Mouse (Mus musculus) retina, adult 2 months (tissue): ENCODE results near the gene Wnt7a.

Experiments used
- DNase-seq: peaks from one replicate; pipeline ENCODE4 v3.0.0-alpha.2; 2012; ENCODE audit warnings: low read depth, low spot score

The Wnt7a gene

GRCm38 (mm10) chr6:91410961-91411368, at the start of gene Wnt7a:
TSS of gene Wnt7a (minus strand) at chr6:91411363.
- DNase-seq, result no peak

DNA sequence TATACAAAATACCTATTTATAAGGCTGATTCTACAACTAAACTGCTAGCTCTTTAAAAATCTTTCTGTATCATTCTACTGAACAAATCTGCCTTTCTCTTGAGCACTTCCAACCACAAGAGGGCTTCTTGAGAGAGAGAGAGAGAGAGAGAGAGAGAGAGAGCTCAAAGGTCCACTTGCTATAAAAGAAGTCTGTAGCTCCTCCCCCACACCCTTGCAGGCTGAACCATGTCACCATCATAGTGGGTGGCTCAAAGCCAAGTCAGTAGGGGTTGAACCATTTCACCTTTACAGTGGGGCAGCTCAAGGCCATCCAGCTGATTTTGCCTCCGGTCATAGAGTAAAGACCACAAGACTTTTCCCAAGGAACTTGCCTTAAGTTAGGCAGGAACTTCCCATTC, 48.3 kb upstream of the Wnt7a start:
- DNase-seq, result no peak

DNA sequence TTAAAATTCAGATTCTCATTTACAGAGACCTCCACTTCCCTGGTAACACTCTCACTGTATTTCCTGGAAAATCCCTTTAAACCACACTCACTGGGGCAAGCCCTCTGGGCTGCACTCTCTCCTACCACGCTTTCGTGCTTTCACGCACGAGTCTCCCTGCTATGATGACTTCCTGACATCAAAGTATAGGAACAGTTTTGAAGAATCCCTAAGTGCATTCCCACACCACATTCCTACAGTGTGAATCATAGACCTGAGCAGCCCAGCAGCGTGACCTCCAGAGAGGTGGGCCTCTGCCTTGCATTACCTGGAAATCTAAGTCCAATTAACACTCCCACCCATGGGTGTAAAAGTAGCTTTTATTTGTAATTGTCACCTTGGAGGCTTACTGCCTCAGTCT, 43.4 kb upstream of the Wnt7a start:
- DNase-seq, result no peak

DNA sequence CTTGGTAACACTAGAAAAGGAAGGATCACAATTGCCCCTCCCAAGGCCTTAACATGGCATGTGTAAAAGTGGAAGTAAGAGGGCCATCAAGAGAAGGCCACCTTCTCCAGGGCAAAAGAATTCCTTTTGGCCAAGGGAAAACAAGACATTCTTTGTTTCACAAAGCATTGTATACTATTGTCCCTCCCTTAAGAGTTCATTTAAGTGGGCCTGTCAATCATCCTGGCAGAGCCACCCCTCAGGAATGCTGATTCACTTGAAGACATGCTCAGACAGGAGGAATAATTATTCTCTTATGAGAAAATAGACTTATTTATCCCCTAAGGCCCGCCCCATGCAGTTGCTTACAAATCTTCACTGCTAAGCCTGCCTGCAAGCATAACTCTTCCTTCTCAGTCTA, 40.9 kb upstream of the Wnt7a start:
- DNase-seq, result no peak

DNA sequence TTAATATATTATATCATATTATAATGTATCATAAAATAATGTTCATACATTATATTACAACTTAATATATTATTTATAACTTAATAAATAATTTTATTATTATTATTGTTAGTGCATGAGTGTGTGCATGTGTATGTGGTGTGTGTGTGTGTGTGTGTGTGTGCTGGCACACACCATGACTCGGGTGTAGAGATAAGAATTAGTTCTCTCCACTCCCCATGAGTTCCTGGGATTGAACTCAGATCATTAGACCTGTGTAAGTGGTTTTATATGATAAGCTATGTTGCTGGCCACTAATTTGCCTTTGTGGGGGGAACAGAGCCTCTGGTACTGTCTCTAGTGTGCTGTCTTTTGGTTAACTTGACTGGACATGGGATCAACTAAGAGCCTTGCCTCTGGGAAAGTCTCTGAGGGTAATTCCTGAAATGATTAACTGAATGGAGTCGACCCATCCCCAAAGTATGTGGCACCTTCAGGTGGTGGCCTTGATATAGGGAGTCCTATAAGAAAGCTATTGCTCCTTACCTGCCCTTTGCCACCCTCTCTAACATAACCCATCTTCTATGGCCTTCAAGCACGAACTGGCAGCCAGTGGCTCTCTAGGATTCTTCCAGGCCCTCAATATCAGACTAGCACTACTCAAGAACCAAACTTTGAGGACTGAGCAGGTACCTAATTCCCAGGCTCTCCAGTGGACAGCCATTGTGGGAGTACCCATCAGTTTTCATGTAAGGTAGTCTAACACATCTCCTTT, 38.5 kb upstream of the Wnt7a start:
- DNase-seq, result no peak

DNA sequence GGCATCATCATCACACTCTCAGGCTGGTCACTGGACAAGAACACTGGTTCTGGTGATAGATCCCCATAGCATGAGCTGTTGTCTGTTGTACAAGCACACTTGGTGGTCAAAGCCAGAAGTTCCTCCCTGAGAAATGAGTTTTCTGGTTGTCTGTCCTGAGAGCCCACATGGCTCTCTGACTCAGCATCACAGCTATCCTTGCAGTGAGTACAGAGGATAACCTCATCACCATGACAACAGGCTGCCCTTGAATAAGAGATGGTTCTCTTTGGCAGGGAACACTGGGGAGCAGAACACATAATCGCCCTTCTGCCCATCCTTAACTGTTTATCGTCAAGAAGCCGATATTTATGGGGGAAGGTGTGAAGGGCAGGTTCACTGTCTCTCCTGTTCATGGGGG, 34.2 kb upstream of the Wnt7a start:
- DNase-seq, result no peak

GRCm38 (mm10) chr6:91441145-91441662, 30.0 kb upstream of the Wnt7a start:
- no peak for DNase-seq

DNA sequence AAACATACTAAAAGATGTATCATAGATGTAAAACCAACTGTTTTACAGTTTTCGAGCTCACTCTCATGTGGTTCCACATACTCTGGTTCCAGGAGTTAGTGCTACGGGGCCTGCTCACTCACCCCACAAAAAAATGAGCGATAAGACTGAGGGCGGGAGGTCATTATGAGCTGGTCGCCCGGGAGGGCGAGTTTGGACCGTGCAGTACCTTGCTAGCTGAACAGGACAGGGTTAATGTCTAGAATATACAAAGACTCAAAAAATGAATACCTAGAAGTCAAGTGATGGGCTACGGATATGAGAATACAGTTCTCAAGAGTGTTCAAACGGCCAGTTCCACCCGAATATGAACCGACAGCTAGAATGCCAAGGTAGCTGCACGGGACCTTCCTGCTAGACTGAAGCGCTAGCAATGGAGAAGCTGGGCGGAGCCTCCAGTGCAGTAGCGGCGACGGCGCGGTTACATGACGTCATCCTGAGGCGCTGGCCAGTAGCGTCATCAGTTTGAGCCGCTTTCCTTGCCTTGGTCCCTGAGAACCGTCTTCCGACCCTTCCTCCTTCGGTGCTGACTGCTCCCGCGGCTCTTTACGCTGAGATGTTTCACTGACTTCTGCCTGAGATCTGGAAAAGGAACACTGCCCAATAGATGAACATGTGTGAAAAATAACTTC, 29.4 kb upstream of the Wnt7a start:
- DNase-seq, result peak; percentile 92

DNA sequence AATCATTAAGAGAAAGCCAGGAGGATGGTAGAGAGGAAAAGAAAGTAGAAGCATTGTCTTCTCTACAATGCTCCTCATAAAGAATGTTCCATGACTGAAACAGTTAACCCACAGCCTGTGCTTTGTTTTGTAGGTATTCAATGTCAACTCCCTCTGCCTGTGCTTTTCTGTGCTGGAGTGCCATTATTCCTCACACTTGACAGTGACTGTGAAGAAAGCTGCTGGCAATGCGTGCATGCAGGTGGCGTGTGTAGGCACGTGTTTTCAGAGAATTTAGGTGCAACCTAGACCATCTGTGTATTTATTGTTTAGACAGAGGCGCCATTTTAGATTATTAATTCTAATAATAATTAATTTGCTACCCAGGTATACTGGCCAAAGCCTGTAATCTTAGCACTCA, 13.0 kb upstream of the Wnt7a start:
- no peak for DNase-seq

- DNase-seq, result no peak
Observed at GRCm38 (mm10) chr6:91421629-91422028, 10.5 kb upstream of the Wnt7a start.

DNA sequence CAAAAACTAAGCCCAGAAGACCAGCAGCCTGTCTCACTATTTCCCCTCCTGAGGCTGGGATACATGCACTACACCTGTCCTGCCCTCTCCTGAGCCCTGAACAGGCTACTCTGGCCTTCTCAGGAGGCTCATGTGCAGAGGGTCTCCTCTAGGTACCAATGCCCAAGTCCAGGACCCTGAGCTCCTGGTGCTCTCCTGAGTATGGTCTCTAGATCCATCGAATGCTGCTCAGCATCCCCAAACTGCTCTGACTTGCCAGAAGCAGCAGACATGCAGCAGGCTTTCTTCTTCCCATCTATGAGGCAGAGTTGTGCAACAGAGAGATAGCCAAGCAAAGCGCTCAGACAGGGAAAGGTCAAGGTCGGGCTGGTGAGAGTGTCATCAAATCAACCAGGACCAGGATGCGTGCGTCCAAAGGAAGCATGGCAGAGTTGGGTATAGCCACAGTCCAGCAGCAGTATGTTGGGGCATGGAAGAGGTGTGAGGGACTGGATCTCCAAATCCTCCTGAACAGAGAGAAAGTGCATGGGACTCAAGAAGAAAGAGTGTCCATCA, 6.2 kb upstream of the Wnt7a start:
- DNase-seq, result no peak

DNA sequence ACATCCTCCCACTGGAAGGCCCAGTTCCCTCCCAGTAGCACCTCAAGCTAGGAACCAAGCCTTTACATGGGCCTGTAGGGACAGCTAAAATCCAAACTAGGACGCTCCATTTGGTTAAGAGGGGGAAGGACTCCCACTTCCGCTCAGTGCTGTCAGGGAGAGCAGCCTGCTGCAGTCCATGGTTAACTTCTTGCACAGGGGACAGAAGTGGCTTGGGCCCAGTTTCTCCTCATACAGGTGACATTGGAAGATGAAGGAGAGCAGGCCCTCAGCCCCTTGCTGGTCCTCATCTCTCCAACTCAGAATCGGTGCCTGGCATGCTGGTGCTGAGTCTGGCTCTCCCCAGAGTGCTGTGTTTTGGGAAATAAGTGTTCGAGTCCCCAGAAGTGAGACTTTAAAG, 5.0 kb upstream of the Wnt7a start:
- no peak for DNase-seq

DNA sequence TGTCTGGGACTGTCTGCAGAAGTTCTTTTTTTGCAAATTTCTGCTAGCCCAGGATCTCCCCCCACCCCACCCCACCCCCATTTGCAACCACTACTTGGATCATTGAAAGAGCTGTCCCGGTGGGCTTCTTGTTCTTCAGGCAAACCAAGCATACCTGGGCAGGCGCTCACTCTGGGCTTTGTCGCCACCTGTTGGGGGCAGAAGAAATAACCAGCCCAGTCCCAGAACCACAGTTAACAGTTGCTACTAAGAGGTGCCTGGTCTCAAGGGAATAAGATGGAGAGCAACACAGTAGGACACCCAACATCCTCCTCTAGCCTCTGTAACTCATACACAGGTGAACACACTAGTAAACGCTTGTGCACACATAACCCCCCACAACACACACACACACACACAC, 3.7 kb upstream of the Wnt7a start:
- no peak for DNase-seq

- peak; percentile 26 for DNase-seq
Observed at GRCm38 (mm10) chr6:91411369-91411981, 312 bp upstream of the Wnt7a start.

- DNase-seq, result no peak
Observed at GRCm38 (mm10) chr6:91410168-91410780, 889 bp downstream of the Wnt7a start.

DNA sequence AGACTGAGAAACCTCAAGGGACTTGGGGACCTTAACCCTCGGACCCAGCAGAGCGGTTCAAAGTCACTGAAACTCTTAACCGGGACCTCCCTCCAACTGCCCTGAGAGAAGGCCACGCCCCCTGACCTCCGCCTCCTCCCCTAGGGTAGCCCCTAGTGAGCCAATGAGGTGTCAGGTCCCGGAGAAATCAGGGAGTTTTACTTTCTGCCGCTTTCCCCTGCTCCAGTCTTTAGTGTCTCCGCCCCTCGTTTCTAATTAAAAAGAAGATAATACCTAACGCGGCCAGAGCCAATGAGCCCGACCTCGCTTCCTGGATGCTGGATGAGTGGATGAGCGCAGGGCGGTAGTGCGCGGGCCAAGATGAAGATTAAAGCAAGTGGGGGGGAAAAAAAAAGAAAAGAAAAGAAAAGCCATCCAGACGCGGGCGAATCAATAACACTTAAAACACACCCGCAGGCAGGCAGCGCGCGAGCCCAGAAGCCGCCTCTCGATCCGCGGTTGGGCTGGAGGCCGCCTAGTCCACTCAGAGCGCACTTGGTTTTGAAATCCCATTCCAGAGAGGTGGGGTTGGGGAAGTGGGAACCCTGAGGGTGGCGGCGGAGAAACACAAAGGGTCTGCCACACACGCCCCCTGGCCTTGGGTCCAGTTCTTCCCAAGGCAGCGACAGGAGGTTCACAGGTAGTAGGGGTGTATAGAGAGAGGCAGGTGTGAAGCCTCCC, 1.6 kb downstream of the Wnt7a start:
- no peak for DNase-seq

GRCm38 (mm10) chr6:91408616-91409015, 2.5 kb downstream of the Wnt7a start:
- DNase-seq, result no peak

- no peak for DNase-seq
Observed at GRCm38 (mm10) chr6:91401591-91401990, 9.6 kb downstream of the Wnt7a start.

DNA sequence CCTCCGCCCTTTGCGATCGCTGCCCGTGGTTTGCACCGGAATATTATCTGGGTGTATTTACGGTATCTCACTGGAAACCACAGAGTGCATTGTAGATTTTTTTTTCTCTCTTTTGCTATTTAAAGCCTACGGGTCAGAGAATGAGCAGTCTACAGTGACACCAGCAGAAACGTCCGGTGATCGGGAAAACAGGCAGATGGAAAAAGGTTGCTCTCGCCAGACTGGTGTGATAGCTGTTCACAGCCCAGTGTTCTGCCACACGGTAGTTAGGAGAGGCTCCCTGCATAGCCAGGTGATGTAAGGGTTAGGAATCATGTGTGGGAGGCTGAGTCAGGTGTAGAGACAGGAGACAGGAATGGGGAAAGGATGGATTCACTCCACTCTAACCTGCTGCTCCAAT, 10.6 kb downstream of the Wnt7a start:
- DNase-seq, result no peak

DNA sequence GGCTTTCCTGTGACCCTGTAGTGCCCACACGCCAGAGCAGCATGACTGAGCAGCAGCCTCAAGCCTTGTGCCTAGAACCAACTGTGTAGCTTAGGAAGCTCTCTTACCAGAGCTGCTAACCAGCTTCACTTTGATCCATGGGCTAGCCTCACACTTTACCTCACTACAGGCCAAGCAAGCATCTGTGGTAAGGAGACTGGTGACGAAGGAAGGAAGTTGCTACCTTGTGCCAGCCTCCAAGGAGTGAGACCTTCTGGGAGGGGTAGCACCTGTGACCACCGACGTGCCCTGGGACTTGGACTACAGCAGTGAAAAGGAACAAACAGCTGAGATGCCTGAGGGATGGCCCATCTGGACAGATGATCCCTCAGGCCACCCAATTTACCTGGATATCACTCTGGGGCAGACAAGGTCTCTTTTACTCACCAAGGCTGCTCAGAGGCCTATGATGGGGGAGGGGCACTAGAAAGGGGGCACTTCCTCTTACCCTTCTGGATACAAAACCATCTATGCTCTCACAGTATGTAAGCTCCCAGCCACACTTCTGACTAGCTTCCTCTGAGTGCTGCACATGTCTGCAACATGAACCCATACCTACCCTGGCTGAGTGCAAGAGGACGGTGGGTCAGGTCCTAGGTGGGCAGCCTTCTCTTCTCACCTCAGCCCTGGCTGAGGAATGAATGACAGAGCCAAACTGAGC, 18.5 kb downstream of the Wnt7a start:
- DNase-seq, result no peak

DNA sequence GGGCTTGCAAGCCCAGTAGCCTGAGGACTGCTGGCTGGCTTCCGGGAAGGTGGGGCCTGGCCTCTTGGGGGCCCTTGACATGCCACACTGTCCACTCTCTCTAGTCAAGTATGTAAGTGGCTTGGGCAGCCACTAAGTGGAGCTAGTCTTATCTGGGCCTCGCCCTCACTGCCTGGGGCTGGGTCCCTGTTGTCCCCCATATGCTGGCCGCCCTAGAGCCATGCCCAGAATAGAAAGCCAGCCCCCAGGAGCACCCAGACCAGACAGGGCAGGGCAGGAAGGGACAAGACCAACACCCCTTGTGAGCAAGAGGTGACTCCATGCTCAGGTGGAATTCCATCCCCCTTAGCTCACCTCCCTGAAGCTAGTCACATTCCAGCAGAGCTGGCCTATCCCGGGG, 22.0 kb downstream of the Wnt7a start:
- no peak for DNase-seq
